ENCODE assay signal across 26 mouse cellular contexts in the genomic region with DNA sequence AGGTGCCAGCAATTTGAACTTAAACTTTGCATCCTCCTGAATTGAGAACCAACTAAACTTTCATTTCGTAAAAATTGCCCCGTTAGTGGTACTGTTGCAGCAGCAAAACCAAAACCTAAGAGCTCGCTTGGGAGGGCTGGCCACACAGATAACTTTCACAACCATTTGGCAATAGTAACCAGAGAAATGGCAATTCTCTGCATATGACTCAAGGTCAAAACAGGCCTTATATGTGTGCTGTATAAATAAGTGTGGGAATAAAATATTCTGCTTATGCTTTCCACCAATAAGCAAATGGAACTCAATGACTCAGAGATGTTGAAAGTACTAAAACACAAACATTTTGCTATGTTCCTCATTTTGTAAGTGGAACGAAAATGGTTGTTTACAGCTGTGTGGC.
DNase-seq lines count a peak whose midpoint lies in the region; ATAC-seq and TF ChIP-seq lines count a peak whose summit lies in the region.
"Had no signal": no experiment of that assay in that cellular context is flagged by ENCODE, and none has a peak within 500 bp of the region (broad histone marks: within the 10 kb centered on the region; RNA-seq: fewer than 3 reads in every experiment).

No protein-coding gene starts in this region.

- peak overlapping the region; percentile 50 for H3K4me2 ChIP-seq in myocyte (ENCODE audit: low read depth)
- H3K4me2 ChIP-seq in stomach, postnatal 0 days (replicated peaks; ENCODE audit: low read depth) = no peak overlapping the region
- no peak overlapping the region for H3K4me2 ChIP-seq in kidney, embryonic 15.5 days
- H3K4me2 ChIP-seq: embryonic facial prominence, embryonic 13.5 days; embryonic facial prominence, embryonic 15.5 days; forebrain, embryonic 13.5 days; forebrain, embryonic 15.5 days had no signal

- no peaks in the 10 kb centered on the region for H3K79me2 ChIP-seq in myocyte (ENCODE audit: control insufficient read depth, insufficient read depth)

- no peak overlapping the region for H3K4me3 ChIP-seq in myocyte
- no peak overlapping the region for H3K4me3 ChIP-seq in stomach, postnatal 0 days (ENCODE audit: low read depth, low read length)
- H3K4me3 ChIP-seq in kidney, embryonic 15.5 days (replicated peaks) = no peak overlapping the region
- H3K4me3 ChIP-seq: embryonic facial prominence, embryonic 13.5 days; embryonic facial prominence, embryonic 15.5 days; erythroblast, embryonic 14.5 days; forebrain, embryonic 13.5 days; forebrain, embryonic 15.5 days had no signal

- H3K36me3 ChIP-seq in myocyte (ENCODE audit: control insufficient read depth, insufficient read depth) = no peaks in the 10 kb centered on the region
- H3K36me3 ChIP-seq in stomach, postnatal 0 days (ENCODE audit: control insufficient read depth, insufficient read depth, low read length) = no peaks in the 10 kb centered on the region
- no peaks in the 10 kb centered on the region for H3K36me3 ChIP-seq in kidney, embryonic 15.5 days
- H3K36me3 ChIP-seq: embryonic facial prominence, embryonic 13.5 days; embryonic facial prominence, embryonic 15.5 days; forebrain, embryonic 15.5 days; G1E had no signal

- H3K4me1 ChIP-seq in stomach, postnatal 0 days (replicated peaks; ENCODE audit: control insufficient read depth, insufficient read depth) = no peaks in the 10 kb centered on the region
- no peaks in the 10 kb centered on the region for H3K4me1 ChIP-seq in kidney, embryonic 15.5 days
- H3K4me1 ChIP-seq: embryonic facial prominence, embryonic 13.5 days; embryonic facial prominence, embryonic 15.5 days; forebrain, embryonic 13.5 days; forebrain, embryonic 15.5 days had no signal

- peak; percentile 42 for ATAC-seq in granulocyte monocyte progenitor cell, adult 5-6 weeks (replicated peaks; ENCODE audit: poor library complexity, severe bottlenecking)
- ATAC-seq in stomach, postnatal 0 days (ENCODE audit: low FRiP score, low TSS enrichment) = no peak
- no peak for ATAC-seq in kidney, embryonic 15.5 days (replicated peaks; ENCODE audit: low FRiP score)
- ATAC-seq: activated CD4-positive, CD25-positive, alpha-beta regulatory T cell, adult 4 months; forebrain, embryonic 13.5 days; forebrain, embryonic 15.5 days; forebrain, postnatal 0 days; Patski had no signal

- H3K27me3 ChIP-seq in myocyte (ENCODE audit: control insufficient read depth, insufficient read depth, insufficient read length) = no peaks in the 10 kb centered on the region
- no peaks in the 10 kb centered on the region for H3K27me3 ChIP-seq in stomach, postnatal 0 days (ENCODE audit: control insufficient read depth, insufficient read depth, low read length)
- no peaks in the 10 kb centered on the region for H3K27me3 ChIP-seq in kidney, embryonic 15.5 days
- H3K27me3 ChIP-seq: embryonic facial prominence, embryonic 13.5 days; embryonic facial prominence, embryonic 15.5 days; forebrain, embryonic 13.5 days; forebrain, embryonic 15.5 days; Patski had no signal

- no peak for TF ChIP-seq CTCF in stomach, postnatal 0 days (IDR thresholded peaks at IDR 0.05; ENCODE audit: low read depth)

- WGBS in stomach, postnatal 0 days = 77% methylated on average over 4 of the region's 4 CpGs
- WGBS in kidney, embryonic 15.5 days = 90% methylated on average over 4 of the region's 4 CpGs

- H3K27ac ChIP-seq in stomach, postnatal 0 days (replicated peaks) = no peak overlapping the region
- no peak overlapping the region for H3K27ac ChIP-seq in kidney, embryonic 15.5 days
- H3K27ac ChIP-seq: embryonic facial prominence, embryonic 13.5 days; embryonic facial prominence, embryonic 15.5 days; forebrain, embryonic 13.5 days; forebrain, embryonic 15.5 days had no signal

- no peak overlapping the region for H3ac ChIP-seq in myocyte (ENCODE audit: control insufficient read depth, insufficient read length)

- no peak for TF ChIP-seq EP300 in stomach, postnatal 0 days (optimal IDR thresholded peaks at IDR 0.05)

- H3K9ac ChIP-seq in stomach, postnatal 0 days (ENCODE audit: low read length) = no peak overlapping the region
- no peak overlapping the region for H3K9ac ChIP-seq in kidney, embryonic 15.5 days
- H3K9ac ChIP-seq: embryonic facial prominence, embryonic 13.5 days; embryonic facial prominence, embryonic 15.5 days; forebrain, embryonic 13.5 days; forebrain, embryonic 15.5 days; forebrain, postnatal 0 days had no signal

- TF ChIP-seq POLR2A in myocyte (IDR thresholded peaks at IDR 0.05; ENCODE audit: insufficient read length, low read depth) = no peak

- no peaks in the 10 kb centered on the region for H3K9me3 ChIP-seq in stomach, postnatal 0 days (ENCODE audit: control insufficient read depth, low read length)
- no peaks in the 10 kb centered on the region for H3K9me3 ChIP-seq in kidney, embryonic 15.5 days (replicated peaks)
- H3K9me3 ChIP-seq: embryonic facial prominence, embryonic 15.5 days; forebrain, embryonic 15.5 days; G1E had no signal

- DNase-seq in 416B (ENCODE audit: low read depth) (peak; percentile 76), NIH3T3 (ENCODE audit: low read depth) (peak; percentile 24), MN1 (ENCODE audit: low spot score) (no peak)
- no peak for DNase-seq in stomach, postnatal 0 days (ENCODE audit: low spot score)
- no peak for DNase-seq in adrenal gland, adult 8-10 months
- DNase-seq: adrenal gland, postnatal 10 days; adrenal gland, postnatal 25 days; cerebellum, adult 11 months; cerebellum, adult 18-20 months; cerebellum, adult 8-10 months; cerebellum, adult 9-11 months; cerebellum, postnatal 14 days; cerebellum, postnatal 36 days; embryo, embryonic 11 days; forebrain, postnatal 0 days had no signal

TF ChIP-seq in myocyte, 11 proteins besides CTCF, POLR2A, EP300 and RAD21:
- no peak for TF ChIP-seq MYOG (IDR thresholded peaks at IDR 0.05; ENCODE audit: control insufficient read depth in 1 of 3, insufficient read depth in 1 of 3, insufficient read length in 2 of 3, low read depth in 2 of 3)

Comparison
In these comparisons a context has a peak if more than half of its experiments do, and no peak if none do; other contexts are left out.
1. DNase-seq: peak in 416B (single experiment) and NIH3T3 (single experiment); none in stomach, postnatal 0 days (single experiment), adrenal gland, adult 8-10 months (single experiment) and MN1 (single experiment).